Mouse (Mus musculus) neural tube, embryonic 12.5 days (tissue): ENCODE results near the gene Fbxw4. TPM values are rescaled to one million over a fixed set of nuclear protein-coding genes. Genes with fewer than 3 reads are reported as not detected.

Experiments
- polyA plus RNA-seq: library from polyadenylated mRNA; unstranded; fragments of >200 nt; fragmentation: Nextera tagmentation; extraction: Ambion mirVana; gene quantifications from 2 replicates; pipeline ENCODE4 v1.2.1, GENCODE M21; 2016

The Fbxw4 gene
- polyA plus RNA-seq, 1 experiment from 2014 or later, result 5.9 TPM

Other genes starting within 250 kb of the Fbxw4 start
- gene Poll, start 99.8 kb downstream of the Fbxw4 start, polyA plus RNA-seq, result 15.3 and 16.3 TPM in 2 replicates
- gene Gm17018, start 99.7 kb downstream of the Fbxw4 start, polyA plus RNA-seq, result 52.7 and 54.5 TPM in 2 replicates
- gene Fgf8, start 82.6 kb upstream of the Fbxw4 start, polyA plus RNA-seq, result not detected in 2 replicates
- 5.9 and 7.8 TPM in 2 replicates for gene Npm3, start 89.3 kb upstream of the Fbxw4 start, polyA plus RNA-seq
- 102 and 109 TPM in 2 replicates for gene Mgea5, start 123.5 kb upstream of the Fbxw4 start, polyA plus RNA-seq
- gene Kcnip2, start 155.7 kb upstream of the Fbxw4 start, polyA plus RNA-seq, result 4.5 and 4.8 TPM in 2 replicates